Comparison of ENCODE assay signal across 10 mouse cellular contexts in genomic region chr5:33543372-33543771, GRCm38 (mm10).
DNase-seq lines count a peak whose midpoint lies in the region; ATAC-seq and TF ChIP-seq lines count a peak whose summit lies in the region.
"Had no signal": no experiment of that assay in that cellular context is flagged by ENCODE, and none has a peak within 500 bp of the region (broad histone marks: within the 10 kb centered on the region; RNA-seq: fewer than 3 reads in every experiment).

No protein-coding gene starts in this region.

- peak; percentile 83 for TF ChIP-seq CTCF in stomach, postnatal 0 days (IDR thresholded peaks at IDR 0.05; ENCODE audit: low read depth)

- H3K4me3 ChIP-seq in forebrain, embryonic 16.5 days (replicated peaks; ENCODE audit: low read length), result no peak overlapping the region
- H3K4me3 ChIP-seq in liver, embryonic 11.5 days (ENCODE audit: low read depth, low read length), result no peak overlapping the region
- H3K4me3 ChIP-seq in stomach, postnatal 0 days (ENCODE audit: low read depth, low read length), result no peak overlapping the region
- H3K4me3 ChIP-seq: embryonic facial prominence, embryonic 15.5 days; myocyte had no signal

- peaks cover 30% of the 10 kb centered on the region for H3K4me1 ChIP-seq in forebrain, embryonic 16.5 days (replicated peaks; ENCODE audit: control insufficient read depth, insufficient read depth, low read length)
- no peaks in the 10 kb centered on the region for H3K4me1 ChIP-seq in liver, embryonic 11.5 days (replicated peaks; ENCODE audit: control insufficient read depth, insufficient read depth, low read length)
- no peaks in the 10 kb centered on the region for H3K4me1 ChIP-seq in stomach, postnatal 0 days (replicated peaks; ENCODE audit: control insufficient read depth, insufficient read depth)
- H3K4me1 ChIP-seq: embryonic facial prominence, embryonic 15.5 days had no signal

- peak; percentile 12 for DNase-seq in right cerebral cortex, adult 18-20 months
- no peak for DNase-seq in right cerebral cortex, postnatal 36 days (ENCODE audit: low spot score in 2 of 2)
- peak; percentile 42 for DNase-seq in c-Kit-positive CD71-positive TER-119-positive erythroid progenitor cells, embryonic 14.5 days (ENCODE audit: low spot score)
- peak; percentile 58 for DNase-seq in kidney, adult 18-20 months
- peak; percentile 65 for DNase-seq in liver, embryonic 11.5 days (ENCODE audit: low spot score)
- peak; percentile 81 for DNase-seq in neural tube, embryonic 10.5 days (ENCODE audit: extremely low spot score, low spot score)
- DNase-seq in stomach, postnatal 0 days (ENCODE audit: low spot score), result peak; percentile 53

- no peaks in the 10 kb centered on the region for H3K36me3 ChIP-seq in forebrain, embryonic 16.5 days (ENCODE audit: control insufficient read depth, insufficient read depth)
- no peaks in the 10 kb centered on the region for H3K36me3 ChIP-seq in liver, embryonic 11.5 days (ENCODE audit: control insufficient read depth, insufficient read depth, low read length)
- H3K36me3 ChIP-seq in stomach, postnatal 0 days (ENCODE audit: control insufficient read depth, insufficient read depth, low read length), result no peaks in the 10 kb centered on the region
- H3K36me3 ChIP-seq: embryonic facial prominence, embryonic 15.5 days had no signal

- peaks cover 77% of the 10 kb centered on the region for H3K27me3 ChIP-seq in forebrain, embryonic 16.5 days (replicated peaks; ENCODE audit: control insufficient read depth, insufficient read depth, low read length)
- H3K27me3 ChIP-seq in liver, embryonic 11.5 days (replicated peaks; ENCODE audit: control insufficient read depth, insufficient read depth, low read length), result peaks cover 35% of the 10 kb centered on the region
- H3K27me3 ChIP-seq in stomach, postnatal 0 days (ENCODE audit: control insufficient read depth, insufficient read depth, low read length), result no peaks in the 10 kb centered on the region

- WGBS in forebrain, embryonic 16.5 days, result 16% methylated on average over 5 of the region's 5 CpGs
- WGBS in liver, embryonic 11.5 days, result 18% methylated on average over 5 of the region's 5 CpGs
- 13% methylated on average over 5 of the region's 5 CpGs for WGBS in stomach, postnatal 0 days

- no peak for TF ChIP-seq EP300 in stomach, postnatal 0 days (optimal IDR thresholded peaks at IDR 0.05)

- H3K27ac ChIP-seq in forebrain, embryonic 16.5 days (ENCODE audit: low read length), result no peak overlapping the region
- H3K27ac ChIP-seq in liver, embryonic 11.5 days (ENCODE audit: low read depth, low read length), result no peak overlapping the region
- H3K27ac ChIP-seq in stomach, postnatal 0 days (replicated peaks), result no peak overlapping the region
- H3K27ac ChIP-seq: embryonic facial prominence, embryonic 15.5 days had no signal

- no peak overlapping the region for H3K9ac ChIP-seq in forebrain, embryonic 16.5 days (replicated peaks; ENCODE audit: low read depth, low read length)
- H3K9ac ChIP-seq in liver, embryonic 11.5 days (ENCODE audit: low read depth, low read length), result no peak overlapping the region
- H3K9ac ChIP-seq in stomach, postnatal 0 days (ENCODE audit: low read length), result no peak overlapping the region
- H3K9ac ChIP-seq: embryonic facial prominence, embryonic 15.5 days had no signal

- H3K9me3 ChIP-seq in forebrain, embryonic 16.5 days (ENCODE audit: control insufficient read depth, low read length), result no peaks in the 10 kb centered on the region
- H3K9me3 ChIP-seq in liver, embryonic 11.5 days (ENCODE audit: control insufficient read depth, low read length), result no peaks in the 10 kb centered on the region
- no peaks in the 10 kb centered on the region for H3K9me3 ChIP-seq in stomach, postnatal 0 days (ENCODE audit: control insufficient read depth, low read length)
- H3K9me3 ChIP-seq: embryonic facial prominence, embryonic 15.5 days had no signal

- H3K4me2 ChIP-seq in forebrain, embryonic 16.5 days (ENCODE audit: low read length), result no peak overlapping the region
- no peak overlapping the region for H3K4me2 ChIP-seq in liver, embryonic 11.5 days
- no peak overlapping the region for H3K4me2 ChIP-seq in stomach, postnatal 0 days (replicated peaks; ENCODE audit: low read depth)
- H3K4me2 ChIP-seq: embryonic facial prominence, embryonic 15.5 days had no signal

- peak; percentile 35; the same call in 1 of the 2 replicates for ATAC-seq in forebrain, embryonic 16.5 days
- ATAC-seq in liver, embryonic 11.5 days (replicated peaks; ENCODE audit: low FRiP score), result no peak
- peak; percentile 59 for ATAC-seq in stomach, postnatal 0 days (ENCODE audit: low FRiP score, low TSS enrichment)

Comparison
In these comparisons a context has a peak if more than half of its experiments do, and no peak if none do; other contexts are left out.
1. DNase-seq: peak in right cerebral cortex, adult 18-20 months (single experiment), c-Kit-positive CD71-positive TER-119-positive erythroid progenitor cells, embryonic 14.5 days (single experiment), kidney, adult 18-20 months (single experiment), liver, embryonic 11.5 days (single experiment), neural tube, embryonic 10.5 days (single experiment) and stomach, postnatal 0 days (single experiment); none in right cerebral cortex, postnatal 36 days (0 of 2).